Mouse (Mus musculus): ENCODE data around the gene Fbxo8.

The Fbxo8 gene

DNA sequence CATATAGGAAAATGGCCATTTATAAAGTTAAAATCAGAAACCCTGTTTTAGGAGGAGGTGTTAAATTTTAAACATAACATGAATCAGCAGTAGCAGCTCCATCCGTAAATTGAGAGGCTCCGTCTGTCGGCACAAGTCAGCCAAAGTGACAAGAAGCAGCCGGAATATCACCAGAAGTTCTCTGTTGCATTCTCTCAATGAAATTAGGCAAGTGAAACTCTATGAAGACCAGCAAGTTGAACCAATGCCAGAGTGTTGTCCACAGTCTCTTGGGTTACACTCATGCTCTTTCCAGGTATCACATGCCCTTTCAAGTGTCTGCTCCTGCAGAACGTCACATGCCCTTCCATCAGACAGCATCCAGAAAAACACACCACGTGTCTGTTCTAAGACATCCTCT lies 60.8 kb downstream of the Fbxo8 start:
- no peak for DNase-seq (ENCODE audit: low spot score in 2 of 2)

DNA sequence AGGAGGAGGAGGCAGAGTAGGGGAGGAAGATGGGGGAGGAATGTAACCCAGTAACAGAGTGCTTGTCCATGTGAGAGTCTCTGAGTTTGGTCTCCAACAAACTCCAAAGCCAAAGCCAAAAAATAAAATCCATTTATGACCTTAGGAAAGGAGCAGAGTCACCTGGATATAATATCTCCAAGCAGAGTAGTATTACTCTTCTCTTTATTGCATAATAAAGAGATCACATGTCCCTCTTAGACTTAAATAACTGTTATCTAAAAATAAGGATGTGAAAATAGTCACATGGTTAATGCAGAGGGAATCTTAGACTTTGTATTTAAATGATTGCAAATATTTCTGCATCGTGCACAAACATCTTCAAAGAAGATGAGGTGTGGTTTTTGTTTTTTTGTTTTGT lies 63.3 kb downstream of the Fbxo8 start:
- DNase-seq (ENCODE audit: low spot score in 2 of 2), result no peak

DNA sequence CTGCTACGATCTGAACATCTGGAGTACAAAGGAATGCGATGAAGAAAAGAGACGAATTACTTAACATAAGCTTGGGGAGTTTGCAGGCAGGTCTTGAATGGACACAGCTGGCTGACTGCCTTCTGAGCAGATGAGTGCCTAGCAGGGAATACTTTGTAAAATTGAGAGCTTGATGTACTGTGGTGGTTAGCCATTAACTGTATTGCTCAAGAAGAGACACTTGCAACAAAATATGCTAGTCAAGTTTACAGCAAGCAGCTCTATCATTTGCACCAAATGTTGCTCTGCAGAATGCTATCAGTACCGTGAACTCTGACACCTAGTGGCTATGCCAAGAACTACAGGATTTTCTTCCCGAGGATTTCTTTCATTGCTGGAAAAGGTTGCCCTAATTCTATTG lies 64.1 kb downstream of the Fbxo8 start:
- DNase-seq (ENCODE audit: low spot score in 2 of 2), result peak in 1 of 2 experiments; percentile 31

DNA sequence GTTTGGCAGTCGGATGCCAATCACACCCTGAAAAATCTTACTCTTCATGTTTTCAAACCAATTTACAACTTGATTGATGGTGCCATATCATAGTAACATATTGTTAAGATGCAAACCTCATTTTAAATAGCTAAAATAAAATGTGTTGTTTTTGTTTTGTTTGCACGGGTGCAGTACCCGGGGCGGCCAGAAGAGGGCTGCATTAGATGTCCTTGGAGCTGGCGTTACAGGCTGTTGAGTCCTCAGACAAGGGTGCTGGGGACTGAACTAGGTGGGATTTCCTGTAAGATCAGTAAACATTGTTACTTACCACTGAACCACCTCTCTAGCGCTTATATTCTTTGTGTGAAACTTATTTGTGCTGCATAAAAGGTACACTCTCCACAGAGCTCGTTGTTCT lies 65.4 kb downstream of the Fbxo8 start:
- DNase-seq (ENCODE audit: low spot score in 2 of 2), result no peak

DNA sequence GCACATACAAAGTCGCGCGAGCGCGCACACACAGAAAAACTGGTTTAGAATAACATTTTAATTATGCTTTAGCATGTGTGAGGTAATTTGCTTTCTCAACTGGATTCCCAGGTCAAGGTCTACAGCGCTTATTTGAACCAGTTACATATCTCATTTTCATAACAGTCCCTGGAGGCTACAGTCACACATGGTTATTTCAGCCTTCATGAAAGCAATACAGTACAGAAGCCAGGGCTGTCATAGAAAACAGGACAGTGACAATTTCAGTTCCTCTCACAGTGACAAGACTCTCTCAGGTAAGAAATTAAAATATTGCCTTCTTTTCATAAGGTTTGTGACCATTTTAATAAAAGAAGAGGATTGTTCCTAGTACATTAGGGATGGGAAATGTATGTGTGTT lies 66.4 kb downstream of the Fbxo8 start:
- no peak for DNase-seq (ENCODE audit: low spot score in 2 of 2)

DNA sequence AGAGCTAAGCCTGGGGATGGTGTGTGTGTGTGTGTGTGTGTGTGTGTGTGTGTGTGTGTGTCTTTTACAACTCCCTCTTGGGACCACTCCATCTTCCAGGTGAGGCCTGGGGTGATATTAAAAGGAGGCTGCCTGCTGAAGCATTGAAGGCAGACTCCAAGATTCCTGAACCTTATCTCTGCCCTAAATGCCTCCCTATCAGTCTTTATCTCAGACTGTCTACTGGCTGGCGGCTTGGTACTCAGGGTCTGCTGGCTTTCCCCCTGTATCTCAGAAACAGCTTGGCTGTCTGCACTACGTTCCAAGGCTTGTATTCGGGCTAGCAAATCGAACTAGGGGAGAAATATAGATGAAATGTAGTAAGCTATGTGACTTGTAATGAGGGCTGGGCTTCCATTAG lies 68.2 kb downstream of the Fbxo8 start:
- DNase-seq (ENCODE audit: low spot score in 2 of 2), result no peak

DNA sequence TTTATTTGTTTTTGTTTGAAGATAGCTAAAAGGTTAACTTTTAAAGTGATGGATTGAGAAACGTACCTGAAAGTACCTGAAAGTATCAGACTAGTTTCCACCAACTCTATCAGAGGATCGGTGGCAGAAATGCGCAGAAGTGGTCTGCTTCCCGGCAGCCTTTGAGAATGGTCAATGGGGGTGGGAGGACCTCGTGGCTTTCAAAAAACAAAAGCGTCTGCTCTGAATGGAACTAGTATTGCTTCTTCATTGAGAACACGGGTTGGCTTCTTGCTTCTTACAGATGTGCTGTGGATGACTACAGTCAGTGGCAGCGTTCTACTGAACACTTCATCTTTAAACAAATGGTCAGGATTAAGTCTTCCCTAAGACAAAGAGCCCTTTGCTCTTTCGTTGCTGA lies 68.7 kb downstream of the Fbxo8 start:
- DNase-seq (ENCODE audit: low spot score in 2 of 2), result no peak

DNA sequence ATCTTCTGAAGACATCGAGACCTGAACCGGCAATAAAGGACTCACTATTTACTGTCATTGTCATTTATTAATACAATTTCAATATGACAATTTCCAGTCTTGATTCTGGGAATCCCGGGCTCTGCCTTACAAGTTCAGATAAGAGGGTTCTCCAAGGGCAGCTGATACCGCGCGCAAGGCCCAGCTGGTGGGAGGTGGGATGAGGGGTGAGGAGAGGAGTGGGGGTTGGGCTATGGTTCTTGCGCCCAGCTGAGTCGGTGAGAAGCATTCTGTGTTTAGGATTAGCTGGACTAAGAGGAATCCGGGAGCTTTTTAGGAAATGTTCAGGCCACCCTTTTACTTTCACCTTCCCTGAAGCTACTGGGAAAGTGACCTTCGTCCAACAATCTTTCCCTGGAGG lies 69.8 kb downstream of the Fbxo8 start:
- no peak for DNase-seq (ENCODE audit: low spot score in 2 of 2)

DNA sequence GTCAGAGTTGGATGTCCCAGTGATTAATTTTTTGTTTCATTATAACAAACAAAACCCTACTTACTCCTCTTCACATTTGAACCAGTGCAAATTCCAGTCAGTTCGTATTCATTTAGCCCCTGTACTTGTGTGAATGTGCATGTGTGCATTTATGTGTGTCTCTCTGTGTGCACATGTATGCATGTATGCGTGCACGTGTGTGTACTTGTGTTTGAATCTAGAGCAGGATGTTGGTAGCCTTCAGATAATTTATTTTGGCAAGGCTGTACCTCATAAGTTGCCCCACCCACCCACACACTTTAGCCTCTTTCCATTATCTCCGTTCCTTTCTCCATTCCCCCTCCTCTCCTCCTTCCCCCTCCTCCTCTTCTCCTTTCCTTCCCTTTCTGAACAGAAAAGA lies 70.2 kb downstream of the Fbxo8 start:
- no peak for DNase-seq (ENCODE audit: low spot score in 2 of 2)

DNA sequence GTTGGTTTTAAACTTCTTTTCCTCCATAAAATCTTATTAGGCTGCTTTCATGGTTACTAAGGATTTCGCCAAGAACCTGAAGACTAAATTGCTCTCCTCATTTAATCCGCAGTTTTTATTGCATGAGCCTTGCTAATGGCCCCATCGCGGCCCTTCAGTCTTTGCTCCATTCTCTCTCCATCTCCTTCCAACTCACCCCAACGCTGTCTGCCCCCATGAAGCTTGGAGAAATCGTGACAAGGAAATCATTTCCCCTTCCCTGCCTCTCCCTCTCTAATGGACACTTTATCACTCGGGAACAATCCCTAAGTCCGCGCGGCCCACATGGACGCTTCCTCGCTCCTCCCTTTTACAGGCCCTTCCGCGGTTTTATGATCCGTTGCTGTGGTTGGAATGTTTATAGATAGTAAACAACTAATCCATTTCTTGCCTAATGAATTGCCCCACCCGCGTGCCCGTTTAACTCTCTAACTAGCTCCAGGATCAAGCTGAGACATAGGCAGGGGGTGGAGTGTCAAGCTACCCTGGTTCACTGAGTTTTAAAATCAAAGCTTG lies 71.7 kb downstream of the Fbxo8 start:
- DNase-seq (ENCODE audit: low spot score in 2 of 2), result no peak

DNA sequence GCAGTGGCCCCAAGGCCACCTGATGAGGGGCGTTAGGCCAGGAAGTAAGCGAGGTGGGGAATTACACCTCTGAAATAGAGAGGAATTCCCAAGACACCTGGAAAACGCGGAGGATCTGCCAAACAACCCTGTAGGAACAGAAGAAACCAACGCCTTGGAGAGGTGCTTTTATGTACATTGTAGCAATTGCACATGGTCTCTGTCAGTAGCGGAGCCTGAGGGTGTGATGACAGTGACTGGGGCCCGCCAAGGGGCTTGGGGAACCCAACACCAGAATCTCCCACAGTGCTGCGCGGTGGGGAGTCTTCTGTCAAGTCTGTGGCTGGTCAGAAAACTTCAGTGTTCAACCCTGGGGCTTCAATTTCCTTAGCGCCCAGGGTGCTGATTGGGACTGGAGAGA lies 72.5 kb downstream of the Fbxo8 start:
- DNase-seq (ENCODE audit: low spot score in 2 of 2), result no peak

DNA sequence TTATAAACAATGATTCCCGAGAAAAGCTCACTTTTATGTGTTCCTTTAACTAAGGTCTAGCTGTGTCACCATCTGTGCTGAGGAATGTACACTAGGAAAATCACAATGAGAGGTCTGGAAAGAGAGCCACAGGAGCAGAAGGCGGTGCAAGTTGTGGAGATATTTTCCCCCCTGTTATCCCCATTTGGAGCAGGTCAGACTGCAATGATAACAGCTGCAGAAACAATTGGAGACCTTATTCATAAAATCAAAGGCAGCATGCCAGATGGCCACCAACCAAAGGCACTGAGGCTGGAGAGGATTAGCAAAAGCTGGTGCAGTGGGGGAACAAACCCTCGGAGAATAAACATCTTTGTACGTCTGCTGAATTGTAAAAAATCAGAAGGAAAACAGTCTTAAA lies 78.3 kb downstream of the Fbxo8 start:
- DNase-seq (ENCODE audit: low spot score in 2 of 2), result no peak

DNA sequence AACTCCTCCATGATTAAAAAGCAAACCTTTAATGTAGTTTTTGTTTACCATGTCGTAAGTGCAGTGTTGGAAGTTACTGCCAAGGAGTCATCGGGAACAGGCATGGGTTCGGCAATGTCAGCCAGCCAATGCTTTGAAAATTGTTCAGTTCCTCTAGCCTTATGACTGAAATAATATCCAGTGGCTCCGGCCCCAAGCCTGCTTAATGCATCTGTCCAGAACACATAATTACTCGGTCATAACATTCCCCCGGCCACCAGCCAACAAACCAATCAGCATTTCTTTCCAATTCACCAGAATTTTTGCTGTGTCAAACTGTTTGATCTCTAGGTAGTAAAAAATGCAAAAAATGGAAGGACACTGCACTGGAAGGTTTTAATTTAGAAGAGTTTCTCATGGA lies 88.4 kb downstream of the Fbxo8 start:
- no peak for DNase-seq (ENCODE audit: low spot score in 2 of 2)
